Mouse (Mus musculus) retina, postnatal 1 day (tissue): Measurements from ENCODE around the gene 4930583I09Rik.

Experiments
- DNase-seq: peaks from one replicate; pipeline ENCODE4 v3.0.0-alpha.2; 2012

Gene 4930583I09Rik

GRCm38 (mm10) chr17:64835928-64836327, at the start of gene 4930583I09Rik:
Gene 4930583I09Rik, minus strand, starts transcription at chr17:64836071.
- DNase-seq = peak; percentile 7

DNA sequence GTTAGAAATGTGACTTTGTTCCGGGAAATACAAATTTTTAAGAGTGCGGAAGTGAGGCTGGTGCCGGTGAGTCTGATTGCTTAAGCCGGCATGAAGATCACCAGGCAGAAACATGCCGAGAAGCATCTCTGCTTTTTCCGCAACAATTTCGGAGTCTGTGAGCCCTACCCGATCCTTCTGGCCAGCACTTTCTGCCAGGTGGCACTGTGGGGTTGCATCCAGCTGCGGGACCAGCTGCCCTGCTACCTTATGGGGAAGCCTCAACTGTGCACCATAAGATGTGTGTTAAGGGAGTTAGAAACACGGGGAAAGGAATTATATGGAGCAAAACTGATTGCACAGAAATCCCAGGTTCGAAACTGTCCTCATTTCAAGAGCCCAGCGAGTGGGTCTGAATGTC, 40.2 kb upstream of the 4930583I09Rik start:
- no peak for DNase-seq

DNA sequence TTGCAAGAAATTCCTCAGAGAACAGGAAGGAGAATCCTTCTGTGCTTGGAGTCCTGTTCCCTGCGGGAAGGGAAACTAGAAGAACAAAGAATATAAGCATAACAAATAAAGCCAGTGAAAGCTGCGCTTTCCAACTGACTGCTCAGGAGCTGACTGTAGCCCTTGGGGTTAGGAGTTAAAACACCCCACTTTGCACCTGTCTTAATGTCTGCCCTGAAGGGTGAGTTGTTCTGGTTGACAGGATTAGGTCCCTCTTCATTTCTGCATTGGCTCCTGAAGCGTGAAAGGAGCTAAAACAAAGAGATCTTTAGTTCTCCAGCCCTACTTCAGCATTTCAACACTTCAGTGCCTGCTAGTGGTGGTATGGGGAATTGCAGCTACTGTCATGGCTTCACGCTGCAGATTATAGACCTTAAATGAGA, 37.8 kb upstream of the 4930583I09Rik start:
- peak; percentile 82 for DNase-seq

GRCm38 (mm10) chr17:64863817-64864216, 27.9 kb upstream of the 4930583I09Rik start:
- no peak for DNase-seq

GRCm38 (mm10) chr17:64860963-64861362, 25.1 kb upstream of the 4930583I09Rik start:
- no peak for DNase-seq

- DNase-seq = no peak
Observed at GRCm38 (mm10) chr17:64858848-64859247, 23.0 kb upstream of the 4930583I09Rik start.

- no peak for DNase-seq
Observed at GRCm38 (mm10) chr17:64848031-64848430, 12.2 kb upstream of the 4930583I09Rik start.

DNA sequence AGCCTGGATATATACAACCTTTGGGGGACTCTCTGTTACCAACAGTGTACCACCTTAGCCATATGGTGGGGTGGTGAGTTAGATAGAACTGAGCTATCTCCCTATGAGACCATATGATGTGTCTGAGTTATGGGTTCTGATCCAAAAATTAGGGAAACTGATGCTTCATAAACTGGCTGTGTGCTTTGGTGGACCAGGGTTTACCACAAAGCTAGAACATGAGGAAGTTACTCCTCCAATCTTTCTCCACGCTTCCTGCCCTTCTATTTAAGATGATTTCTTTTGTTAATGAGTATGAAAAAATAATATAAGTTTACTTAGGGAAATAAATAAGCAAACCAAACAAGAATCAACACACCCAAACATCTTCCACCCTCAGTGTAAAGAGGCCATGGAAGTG, 10.8 kb upstream of the 4930583I09Rik start:
- DNase-seq = no peak

GRCm38 (mm10) chr17:64836892-64837291, 1.0 kb upstream of the 4930583I09Rik start:
- DNase-seq = no peak

GRCm38 (mm10) chr17:64836352-64836751, 481 bp upstream of the 4930583I09Rik start:
- DNase-seq = no peak

DNA sequence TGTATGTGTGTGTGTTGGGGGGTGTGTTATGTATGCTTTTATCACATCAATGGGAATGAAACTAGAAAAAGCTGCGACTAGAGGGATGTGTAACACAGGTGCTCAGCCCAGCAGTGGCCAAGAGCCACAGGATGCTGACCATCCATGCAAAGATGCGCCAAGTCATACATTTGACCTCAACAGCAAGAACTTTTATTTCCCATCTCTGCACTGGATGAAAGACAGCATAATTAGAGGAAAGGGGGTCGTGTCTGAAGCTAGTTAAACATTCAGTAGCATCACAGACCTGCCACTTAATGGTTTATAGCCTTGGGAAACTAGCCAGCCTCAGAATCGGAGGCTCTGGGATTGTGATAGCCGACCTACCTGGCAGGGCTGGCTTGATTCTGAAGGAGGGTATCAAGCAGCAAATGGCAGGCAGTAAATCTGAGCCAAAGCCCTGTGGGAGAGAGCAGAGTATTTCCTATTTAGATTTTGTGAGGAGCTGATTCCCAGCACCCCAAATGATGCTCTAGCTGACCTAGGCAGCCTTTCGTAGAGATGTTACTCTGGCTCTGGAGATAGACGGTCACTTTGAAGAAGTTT, 1.9 kb downstream of the 4930583I09Rik start:
- DNase-seq = no peak

DNA sequence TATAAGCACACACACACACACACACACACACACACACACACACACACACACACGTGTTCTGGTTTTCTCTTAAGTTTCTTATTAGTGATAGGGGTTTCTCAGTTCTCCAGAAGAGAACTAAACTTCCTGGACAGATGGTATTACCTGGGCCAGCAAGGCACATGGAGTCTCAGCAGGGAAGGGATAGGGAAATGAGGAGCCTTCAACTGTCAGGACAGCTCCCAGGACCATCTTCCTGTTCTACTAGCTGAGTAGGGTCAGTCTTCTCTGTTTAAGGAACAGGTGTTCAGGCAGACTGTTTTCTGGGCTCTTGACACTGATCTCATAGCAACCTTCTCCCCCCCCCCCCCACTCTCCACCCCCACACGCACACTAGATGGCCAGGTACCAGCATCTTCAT, 2.8 kb downstream of the 4930583I09Rik start:
- DNase-seq = no peak

DNA sequence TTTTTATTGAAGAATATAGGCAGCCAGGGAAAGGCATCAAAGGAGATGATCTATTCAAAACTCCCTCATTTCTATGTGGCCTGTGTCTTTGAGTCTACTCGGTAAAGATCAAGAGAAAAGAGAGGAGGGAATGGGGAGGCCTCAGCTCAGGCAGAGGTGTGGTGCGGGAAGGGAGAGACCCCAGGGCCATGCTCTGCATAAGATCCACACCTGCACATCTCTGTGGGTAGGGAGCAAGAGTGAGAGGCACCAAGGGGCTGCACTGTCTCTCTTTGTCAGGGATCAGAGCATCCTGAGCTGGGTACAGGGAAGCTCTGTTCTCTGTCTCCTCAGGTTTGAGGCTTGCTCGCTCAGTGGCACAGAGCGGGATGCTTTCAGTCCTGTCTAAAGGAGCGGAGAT, 8.4 kb downstream of the 4930583I09Rik start:
- no peak for DNase-seq

GRCm38 (mm10) chr17:64826843-64827242, 9.0 kb downstream of the 4930583I09Rik start:
- no peak for DNase-seq

DNA sequence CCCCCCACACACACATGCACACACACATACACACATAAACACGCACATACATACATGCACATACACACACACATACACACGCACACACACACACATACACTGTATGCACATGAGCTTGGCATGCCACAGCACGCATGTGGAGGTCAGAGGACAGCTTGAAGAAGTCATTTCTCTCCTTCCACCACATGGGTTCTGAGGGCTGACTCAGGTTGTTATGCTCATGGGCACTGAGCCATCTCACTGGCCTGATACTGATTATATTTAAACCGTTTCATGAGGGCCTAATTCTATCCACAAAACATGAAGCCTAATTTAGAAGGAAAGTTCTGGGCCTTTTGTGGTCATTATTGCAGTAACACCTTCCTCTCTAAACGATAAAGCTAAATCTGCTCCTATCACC, 13.3 kb downstream of the 4930583I09Rik start:
- no peak for DNase-seq

DNA sequence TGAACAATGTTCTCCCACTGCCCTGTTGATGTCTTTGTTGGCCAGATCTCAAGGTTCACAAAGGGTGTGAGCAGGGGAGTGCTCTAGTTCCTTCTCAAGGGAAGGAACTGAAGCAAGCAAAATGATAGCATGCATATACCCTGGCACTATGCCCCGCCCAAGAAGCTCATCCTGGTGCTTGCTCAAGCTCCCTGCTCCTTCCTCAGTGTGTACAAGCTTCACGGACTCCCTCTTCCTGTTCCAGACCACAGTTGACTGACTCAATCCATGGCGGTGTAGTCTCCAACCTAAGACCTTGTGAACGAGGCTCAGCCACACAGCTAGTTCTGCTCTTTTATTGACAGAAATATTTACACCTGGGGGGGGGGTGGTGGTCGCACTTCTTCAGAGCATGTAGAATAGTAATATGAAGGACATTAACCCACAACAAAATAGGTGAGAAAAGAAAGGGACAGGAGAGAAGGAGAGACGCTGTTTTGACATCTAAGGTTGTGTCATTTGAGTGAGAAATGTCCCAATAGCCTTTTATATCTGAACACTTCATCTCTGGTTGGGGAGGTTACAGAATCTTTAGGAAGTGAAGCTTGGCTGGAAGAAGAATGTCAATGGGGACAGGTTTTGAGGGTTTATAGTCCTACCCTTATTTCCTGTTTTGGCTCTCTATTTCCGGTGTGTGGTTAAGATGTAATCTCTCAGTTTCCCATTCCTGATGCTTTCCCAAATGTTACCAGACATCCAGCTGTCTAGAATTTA, 14.9 kb downstream of the 4930583I09Rik start:
- DNase-seq = no peak

DNA sequence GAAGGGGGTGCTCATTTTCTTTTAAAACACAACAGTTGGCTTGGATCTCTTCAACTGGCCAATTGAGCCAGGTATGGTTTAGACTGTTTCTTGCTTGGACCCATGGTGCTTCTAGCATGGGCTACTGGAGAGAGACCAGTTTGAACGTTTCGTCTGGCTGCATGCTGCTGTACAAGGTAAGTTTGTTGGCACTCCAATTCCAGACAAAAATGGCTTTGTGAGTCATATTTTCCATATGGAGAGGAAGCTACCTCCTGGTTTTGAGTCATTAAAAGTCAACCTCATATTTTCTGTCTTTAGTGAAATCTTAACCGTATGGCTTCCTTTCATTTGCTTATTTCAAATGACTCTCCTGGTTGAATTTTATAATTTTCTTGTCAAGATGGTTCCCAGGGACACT, 19.6 kb downstream of the 4930583I09Rik start:
- no peak for DNase-seq

DNA sequence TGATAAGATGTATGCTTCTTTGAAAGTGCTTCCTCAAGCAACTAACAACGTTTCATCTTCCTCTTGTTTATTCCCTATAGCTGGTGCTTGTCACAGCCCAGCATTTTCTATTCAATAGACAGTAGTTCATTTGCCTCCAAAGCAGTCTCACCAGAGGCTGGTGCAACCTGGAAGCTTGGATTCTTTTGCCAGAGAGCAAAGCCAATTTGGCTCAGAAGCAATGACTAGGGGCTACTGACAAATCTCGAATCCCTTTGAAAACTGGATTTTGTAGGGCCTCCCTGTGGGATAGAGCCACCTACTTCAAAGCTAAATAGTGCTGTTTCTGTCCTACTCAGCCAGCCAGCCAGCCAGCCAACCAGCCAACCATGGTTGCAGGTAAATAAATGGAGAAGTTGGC, 20.1 kb downstream of the 4930583I09Rik start:
- no peak for DNase-seq

- no peak for DNase-seq
Observed at GRCm38 (mm10) chr17:64813568-64813967, 22.3 kb downstream of the 4930583I09Rik start.

DNA sequence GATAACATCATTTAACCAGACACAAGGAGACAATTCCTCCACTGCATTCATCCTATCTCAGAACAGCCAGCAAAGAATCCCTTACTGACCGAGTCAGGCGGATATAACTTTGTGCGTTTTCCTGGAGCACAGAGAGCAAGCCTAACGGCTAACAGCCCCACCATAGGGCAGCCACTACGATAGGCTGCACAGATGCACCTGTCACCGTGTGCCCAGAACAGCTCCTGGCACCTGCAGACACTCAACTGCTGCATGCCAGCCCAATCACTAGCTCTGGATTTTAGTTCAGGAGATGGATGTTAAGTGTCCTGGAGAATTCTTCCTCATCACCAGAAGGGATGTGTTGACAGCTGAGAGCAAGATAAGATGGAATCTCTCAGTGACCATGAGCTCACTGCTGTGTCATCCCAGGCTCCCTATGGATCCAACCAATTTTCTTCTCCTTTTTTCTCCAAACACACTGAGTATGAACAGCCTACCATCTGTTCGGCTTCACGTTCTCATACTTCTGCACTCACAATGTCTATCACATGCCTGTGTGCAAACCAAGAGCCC, 29.8 kb downstream of the 4930583I09Rik start:
- DNase-seq = no peak

DNA sequence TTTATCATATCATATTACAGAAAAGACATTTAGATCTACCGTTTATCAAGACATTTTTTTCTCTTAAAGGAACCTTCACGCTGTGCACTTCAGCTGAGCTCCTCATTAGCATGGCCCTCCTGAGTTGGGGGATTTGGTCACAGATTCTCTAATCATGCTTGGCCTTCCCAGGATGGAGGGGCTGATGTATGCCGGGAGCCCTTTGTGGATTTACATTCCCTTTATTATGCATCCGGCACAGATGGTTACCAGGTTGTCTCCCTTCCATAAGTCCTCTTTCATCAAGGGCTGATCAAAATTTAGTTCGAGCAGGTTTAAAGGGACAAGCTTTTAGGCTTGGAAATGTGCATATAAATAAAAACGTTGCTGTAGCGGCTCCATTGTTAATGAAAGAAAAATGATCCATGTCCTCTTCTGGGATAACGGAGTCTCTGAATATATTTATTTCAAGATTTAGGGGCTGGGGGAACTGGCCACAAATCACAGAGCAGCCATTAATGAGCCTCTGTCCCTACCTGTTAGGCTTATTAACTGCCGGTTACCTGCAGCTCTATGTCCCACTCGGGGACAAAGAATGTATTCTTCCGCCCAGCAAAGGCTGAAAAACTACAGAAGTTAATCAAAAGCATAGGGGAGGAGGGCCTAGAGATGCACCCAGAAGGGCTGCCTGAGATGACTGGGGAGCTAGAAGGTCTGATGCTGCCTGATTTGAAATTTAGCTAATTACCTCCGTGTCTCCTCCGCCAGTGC, 31.3 kb downstream of the 4930583I09Rik start:
- DNase-seq = no peak

- DNase-seq = no peak
Observed at GRCm38 (mm10) chr17:64802956-64803275, 33.0 kb downstream of the 4930583I09Rik start.

DNA sequence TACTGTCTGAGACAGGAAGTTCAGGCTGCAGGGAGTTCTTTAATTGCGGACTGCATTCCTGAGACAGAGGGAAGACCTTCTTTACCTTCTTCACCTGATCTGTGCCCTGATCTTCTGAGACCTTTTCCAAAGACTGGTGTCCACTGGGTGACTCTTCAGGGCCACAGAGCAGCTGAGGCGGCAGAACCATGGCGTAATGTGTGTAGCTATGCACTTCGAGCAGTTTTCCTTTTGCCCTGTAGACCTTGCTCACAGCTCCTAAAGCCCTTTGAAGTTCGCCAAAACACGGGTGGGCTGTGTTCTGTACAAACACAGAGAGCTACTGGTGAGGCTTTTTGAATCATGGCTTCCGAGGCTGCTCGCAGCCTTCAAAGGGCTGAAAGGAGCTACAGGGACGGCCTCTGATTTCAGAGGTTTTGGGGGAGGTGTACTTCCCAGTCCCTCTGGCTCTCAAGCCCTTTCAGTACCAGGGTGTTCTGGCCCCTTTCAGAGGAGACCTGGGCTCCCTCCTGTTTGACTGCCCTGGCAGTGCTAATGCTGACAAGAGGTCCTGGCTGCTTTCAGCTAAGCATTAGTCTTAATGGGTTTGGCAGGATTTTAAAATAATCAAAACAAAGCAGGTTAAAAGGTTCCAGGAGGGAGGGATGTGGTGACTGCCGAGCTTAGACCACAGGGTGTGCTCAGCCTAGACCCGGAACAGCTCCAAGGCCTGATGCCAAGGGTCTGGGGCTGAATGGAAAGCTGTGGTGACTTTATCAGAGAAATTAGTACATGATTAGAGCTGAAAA, 33.5 kb downstream of the 4930583I09Rik start:
- no peak for DNase-seq
